Mouse (Mus musculus) frontal cortex, postnatal 14 days (tissue): ENCODE measurements around the gene Zfp120.
"Not testable (repeated sequence)": the region's sequence is repeated elsewhere in the genome, so short reads cannot be mapped to it uniquely, and the experiment has no call there.

ENCODE experiments used
- DNase-seq, 2 experiments: peaks; one replicate each; pipeline ENCODE4 v3.0.0; 2022; ENCODE audit warnings: low spot score in 2 of 2

Gene Zfp120

DNA sequence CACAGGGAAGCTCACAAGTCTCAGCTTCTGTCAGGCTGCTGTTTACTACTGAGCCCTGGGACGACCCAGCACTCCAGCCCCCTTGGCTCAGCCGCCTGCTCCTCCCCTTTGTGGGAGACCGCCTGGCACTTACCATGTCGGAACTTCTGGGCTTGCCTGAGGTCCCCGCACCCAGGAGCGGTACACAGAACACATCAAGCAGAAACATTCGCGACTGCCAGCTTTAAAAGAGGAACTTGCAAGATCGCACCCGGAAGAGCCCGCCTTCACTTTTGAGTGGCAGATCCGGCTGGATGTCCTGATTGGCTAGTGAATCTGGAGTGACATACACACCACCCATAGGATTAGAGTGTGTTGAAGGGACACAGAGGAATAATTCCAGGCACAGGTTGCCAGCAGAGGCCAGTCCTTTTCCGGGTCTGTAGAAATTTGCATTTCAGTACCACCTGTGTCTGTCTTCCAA lies at the start of gene Zfp120:
Gene Zfp120 (minus strand): TSS at position 274 of the 463 bp plus-strand sequence.
- DNase-seq, result peak; percentile 80 to 84

DNA sequence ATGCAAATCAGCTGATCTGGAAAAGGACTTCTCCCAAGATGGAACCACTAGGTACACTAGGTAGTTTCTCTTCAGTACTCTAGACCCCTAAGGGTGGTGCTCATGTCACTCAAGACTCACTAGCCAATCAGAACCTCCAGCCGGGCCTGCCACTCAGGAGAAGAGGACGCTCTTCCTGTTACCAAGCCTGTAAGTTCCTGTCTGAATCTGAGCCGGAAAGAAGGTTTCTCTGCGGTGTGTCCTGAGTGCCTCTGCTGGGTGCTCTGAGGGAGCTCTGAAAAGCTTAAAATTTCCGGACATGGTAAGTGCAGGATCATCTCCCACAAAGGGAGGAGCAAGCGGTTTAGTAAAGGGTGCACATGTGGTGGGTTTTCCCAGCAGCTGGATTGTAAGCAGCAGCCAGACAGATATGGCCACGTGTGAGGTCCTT lies 45.1 kb upstream of the Zfp120 start, which contains the start of gene Gm14139:
Gene Gm14139 (plus strand): TSS at position 186 of the 430 bp plus-strand sequence.
- not testable (repeated sequence) for DNase-seq

DNA sequence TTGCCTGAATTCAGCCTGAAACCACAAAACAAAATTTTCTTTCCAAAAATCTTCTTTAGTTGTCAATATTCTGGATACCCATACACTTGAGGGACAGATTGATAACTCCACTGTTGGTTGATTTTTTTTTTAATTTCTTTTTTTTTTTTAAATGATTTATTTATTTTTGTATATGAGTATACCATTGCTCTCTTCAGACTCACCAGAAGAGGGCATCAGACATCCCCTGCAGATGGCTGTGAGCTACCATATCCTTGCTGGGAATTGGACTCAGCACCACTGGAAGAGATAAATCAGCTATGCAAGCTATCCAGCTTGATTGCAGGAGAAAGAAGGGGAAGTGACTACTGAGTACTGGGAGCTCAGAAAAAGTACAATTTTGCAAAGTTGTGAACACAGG lies 44.5 kb upstream of the Zfp120 start:
- DNase-seq, result not testable (repeated sequence)

DNA sequence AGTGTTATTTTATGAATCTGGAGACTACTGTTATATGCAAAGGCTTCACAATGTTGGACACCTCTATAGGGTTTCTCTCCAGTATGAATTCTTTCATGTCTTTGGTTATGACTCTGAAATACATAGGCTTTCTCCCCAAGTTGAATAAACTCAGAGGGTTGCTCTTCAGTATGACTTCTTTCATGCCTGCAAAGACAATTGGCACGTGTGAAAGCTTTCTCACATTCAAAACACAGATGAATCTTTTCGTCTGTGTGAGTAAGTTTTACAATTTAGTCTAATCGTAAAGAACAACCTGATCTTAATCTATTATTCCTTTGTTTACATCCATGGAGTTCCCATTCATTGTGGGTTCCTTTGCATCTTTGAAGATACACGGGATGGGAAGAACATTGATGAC lies 43.1 kb upstream of the Zfp120 start, which contains the start of gene Gm10770:
Gene Gm10770 (minus strand): TSS at position 101 of the 400 bp plus-strand sequence.
- not testable (repeated sequence) for DNase-seq

DNA sequence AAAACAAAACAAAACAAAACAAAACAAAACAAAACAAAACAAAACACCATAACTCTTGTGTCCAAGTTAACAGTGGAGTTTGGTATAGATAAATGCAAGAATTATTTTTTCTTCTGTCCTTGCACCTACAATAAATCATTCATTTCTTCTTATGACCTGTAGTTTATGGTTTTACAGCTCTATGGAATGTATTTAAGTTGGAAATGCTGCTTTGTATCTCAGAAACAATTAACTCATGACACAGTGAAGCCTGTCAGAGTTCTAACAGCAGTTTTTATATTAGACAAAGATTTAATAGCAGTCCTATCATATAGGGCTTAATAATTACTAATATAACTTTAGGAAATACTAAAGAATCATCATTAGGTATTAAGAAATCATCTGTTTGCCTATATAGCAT lies 37.3 kb upstream of the Zfp120 start:
- DNase-seq, result no peak

DNA sequence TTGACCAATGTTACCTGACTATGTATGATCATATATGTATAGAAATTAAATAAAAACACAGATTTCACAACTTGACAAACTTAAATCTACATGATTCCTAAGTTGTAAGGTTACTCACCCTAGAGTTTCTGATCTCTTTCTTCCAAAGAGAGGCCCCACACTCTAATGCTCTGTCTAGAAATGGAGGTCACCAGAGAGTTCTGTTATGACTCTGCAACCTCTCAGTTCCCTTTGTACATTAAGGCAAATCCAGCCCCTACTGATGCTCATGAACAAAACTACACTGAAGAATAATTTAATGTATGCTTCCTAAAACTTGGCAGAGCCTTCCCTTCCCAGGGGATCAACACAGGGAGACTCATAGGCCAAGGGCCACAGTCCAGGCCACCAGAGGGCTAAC lies 30.2 kb upstream of the Zfp120 start:
- DNase-seq, result no peak

DNA sequence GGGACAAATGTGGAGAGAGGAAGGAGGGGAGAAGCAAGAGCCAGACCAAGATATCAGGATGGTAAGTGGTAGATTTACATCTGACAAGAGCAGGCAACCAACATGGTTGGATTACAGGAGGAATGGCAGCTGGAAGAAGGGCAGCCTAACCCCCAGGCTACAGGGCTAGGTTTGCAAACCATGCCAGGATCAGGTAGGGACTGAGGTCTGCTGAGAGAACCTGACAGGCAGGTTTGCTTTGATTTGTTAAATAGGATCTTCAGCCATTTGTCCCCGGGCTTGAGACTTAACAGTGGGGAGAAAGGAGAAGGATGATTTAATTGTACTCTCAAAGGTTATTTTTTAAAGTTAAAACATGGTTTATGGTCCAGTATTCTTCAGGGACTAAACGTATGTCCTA lies 3.7 kb downstream of the Zfp120 start:
- DNase-seq, result no peak

DNA sequence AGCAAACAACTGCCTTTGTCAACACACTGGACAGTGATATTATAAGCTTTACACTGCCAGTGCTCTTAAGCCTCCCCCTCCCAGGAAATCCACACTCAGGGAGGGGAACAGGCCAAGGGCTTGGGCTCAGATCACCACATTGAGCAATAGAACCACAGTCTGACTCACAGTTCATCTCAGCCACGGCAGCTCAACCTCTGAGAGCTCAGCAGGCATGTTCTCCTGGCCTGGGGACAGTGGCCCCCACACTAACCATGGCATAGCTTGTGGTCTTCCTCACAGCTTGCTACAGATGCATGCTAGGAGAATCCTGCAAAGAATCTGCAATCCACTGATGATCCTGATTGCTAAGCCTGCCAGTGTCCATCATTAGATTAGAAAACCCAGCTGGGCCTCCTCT lies 4.5 kb downstream of the Zfp120 start:
- not testable (repeated sequence) for DNase-seq

DNA sequence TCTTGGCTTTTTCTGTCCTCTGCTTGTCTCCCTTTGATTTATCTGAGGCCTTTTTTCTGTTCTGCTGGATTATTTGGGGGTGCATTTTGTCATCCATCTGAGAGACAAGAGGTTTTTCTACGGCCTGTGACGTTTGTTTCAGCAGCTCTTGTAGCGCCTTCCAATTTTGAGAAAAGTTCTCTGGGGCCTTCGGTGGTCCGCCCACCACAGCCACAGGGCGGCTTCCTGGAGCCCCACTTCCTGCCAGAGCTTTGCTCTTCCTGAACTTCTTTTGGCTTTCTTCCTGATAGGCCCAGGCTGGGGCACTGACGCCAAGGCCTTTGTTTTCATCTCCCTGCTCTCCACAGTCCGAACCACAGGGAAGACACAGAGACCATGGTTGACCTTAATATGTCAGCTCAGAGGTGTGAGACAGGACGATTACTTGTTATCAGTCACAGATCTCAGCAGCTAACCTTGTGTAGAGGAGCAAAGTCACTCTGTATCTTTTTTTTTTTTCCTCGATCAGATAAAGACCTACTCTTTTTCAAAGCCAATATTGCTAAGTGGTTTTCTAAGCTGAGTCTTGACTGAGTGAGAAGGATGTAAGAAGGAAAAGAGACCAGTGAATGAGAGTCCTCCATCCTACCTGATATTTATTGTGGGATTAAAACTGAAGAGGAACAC lies 25.1 kb downstream of the Zfp120 start:
- no peak for DNase-seq

DNA sequence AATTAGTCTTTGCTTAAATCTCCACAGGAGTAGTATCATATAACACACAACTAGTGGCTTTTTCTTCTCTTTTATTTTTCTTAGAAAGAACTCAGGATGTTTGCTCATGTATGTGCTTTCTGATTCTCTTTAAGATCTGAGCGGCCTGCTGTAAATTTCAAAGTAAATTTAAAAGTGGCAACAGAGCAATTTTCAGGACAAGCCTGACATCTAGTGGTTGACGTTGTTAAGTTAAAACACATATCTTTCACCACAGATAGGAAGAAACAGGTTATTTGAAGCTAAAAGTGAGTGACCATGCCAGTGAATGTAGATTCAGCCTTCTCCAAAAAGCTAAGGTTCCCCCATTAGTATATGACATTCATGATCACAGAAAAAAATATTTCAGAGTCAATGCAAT lies 36.9 kb downstream of the Zfp120 start:
- not testable (repeated sequence) for DNase-seq
